Mouse (Mus musculus): ENCODE measurements around the gene Rbpjl.

GRCm38 (mm10) chr2:164396911-164397310, 6.0 kb upstream of the Rbpjl start:
- TF ChIP-seq CTCF (IDR thresholded peaks at IDR 0.05; ENCODE audit: insufficient read depth, low read length): no peak
- no peak for TF ChIP-seq POLR2A (IDR thresholded peaks at IDR 0.05; ENCODE audit: borderline replicate concordance, extremely low read depth, low read depth, low read length)

Measured in lung, adult 2 months (tissue).